Mouse (Mus musculus) myocyte (in vitro differentiated cells): ENCODE measurements around the gene Cct5. TPM values are rescaled to one million over a fixed set of nuclear protein-coding genes. Genes with fewer than 3 reads are reported as not detected.

Experiments used
- H3K27me3 ChIP-seq: one replicate; pipeline ENCODE4 v1.6.1; 2011; ENCODE audit not compliant: control insufficient read depth, insufficient read depth, insufficient read length
- H3K36me3 ChIP-seq: one replicate; pipeline ENCODE4 v1.6.1; 2011; ENCODE audit not compliant: control insufficient read depth, insufficient read depth
- H3K4me2 ChIP-seq: one replicate; pipeline ENCODE4 v1.6.1; 2011; ENCODE audit warnings: low read depth, control low read depth
- H3K4me3 ChIP-seq: one replicate; pipeline ENCODE4 v1.5.1; 2011; ENCODE audit warnings: mild to moderate bottlenecking, control low read depth, moderate library complexity
- H3K79me2 ChIP-seq: one replicate; pipeline ENCODE4 v1.6.1; 2011; ENCODE audit not compliant: control insufficient read depth, insufficient read depth
- H3ac ChIP-seq: one replicate; pipeline ENCODE4 v1.6.1; 2011; ENCODE audit not compliant: control insufficient read depth, insufficient read length
- CEBPB ChIP-seq: IDR thresholded peaks from 2 replicates; pipeline ENCODE4 v1.6.1; 2011; ENCODE audit warnings: mild to moderate bottlenecking, moderate library complexity; ENCODE audit not compliant: poor library complexity, insufficient read depth, severe bottlenecking
- E2F4 ChIP-seq: IDR thresholded peaks from one replicate; pipeline ENCODE4 v1.6.1; 2011; ENCODE audit warnings: mild to moderate bottlenecking, control low read depth, moderate library complexity; ENCODE audit not compliant: insufficient read depth
- MAX ChIP-seq: IDR thresholded peaks from one replicate; pipeline ENCODE4 v1.6.1; 2011; ENCODE audit warnings: low read depth, mild to moderate bottlenecking, control low read depth
- MYOD1 ChIP-seq, 3 experiments: IDR thresholded peaks; one replicate each; pipeline ENCODE4 v1.6.1; 2011; ENCODE audit warnings: control low read depth in 2 of 3, low read depth in 2 of 3, mild to moderate bottlenecking in 2 of 3, moderate library complexity in 1 of 3; ENCODE audit not compliant: insufficient read length in 2 of 3, control insufficient read depth in 1 of 3
- MYOG ChIP-seq, 3 experiments: IDR thresholded peaks; one replicate each; pipeline ENCODE4 v1.6.1; 2011; ENCODE audit warnings: control low read depth in 2 of 3, low read depth in 2 of 3, mild to moderate bottlenecking in 2 of 3; ENCODE audit not compliant: insufficient read length in 2 of 3, control insufficient read depth in 1 of 3, insufficient read depth in 1 of 3
- POLR2A ChIP-seq: IDR thresholded peaks from one replicate; pipeline ENCODE4 v1.6.1; 2011; ENCODE audit warnings: low read depth, mild to moderate bottlenecking, control low read depth, moderate library complexity; ENCODE audit not compliant: insufficient read length
- POLR2AphosphoS2 ChIP-seq: IDR thresholded peaks from one replicate; pipeline ENCODE4 v1.6.1; 2011; ENCODE audit warnings: low read depth, control low read depth; ENCODE audit not compliant: insufficient read length
- REST ChIP-seq: IDR thresholded peaks from one replicate; pipeline ENCODE4 v1.6.1; 2011; ENCODE audit warnings: mild to moderate bottlenecking, control low read depth, moderate library complexity; ENCODE audit not compliant: insufficient read depth, insufficient read length
- SRF ChIP-seq: IDR thresholded peaks from one replicate; pipeline ENCODE4 v1.6.1; 2011; ENCODE audit warnings: low read depth; ENCODE audit not compliant: control insufficient read depth, insufficient read length
- TCF12 ChIP-seq: IDR thresholded peaks from one replicate; pipeline ENCODE4 v1.6.1; 2011; ENCODE audit warnings: mild to moderate bottlenecking, control low read depth; ENCODE audit not compliant: poor library complexity, insufficient read depth, severe bottlenecking
- TCF3 ChIP-seq: IDR thresholded peaks from one replicate; pipeline ENCODE4 v1.6.1; 2011; ENCODE audit warnings: low read depth, control low read depth; ENCODE audit not compliant: insufficient read length
- USF1 ChIP-seq: IDR thresholded peaks from one replicate; pipeline ENCODE4 v1.6.1; 2011; ENCODE audit warnings: low read depth, mild to moderate bottlenecking, control low read depth, moderate library complexity
- polyA plus RNA-seq: library from polyadenylated mRNA; unstranded; fragments of >200 nt; fragmentation: generic; extraction: Trizol; gene quantifications from one replicate; pipeline ENCODE4 v1.2.1, GENCODE M21; 2012; ENCODE audit warnings: missing spikeins

Cct5 gene
- polyA plus RNA-seq, 1 experiment, result 521 TPM

DNA sequence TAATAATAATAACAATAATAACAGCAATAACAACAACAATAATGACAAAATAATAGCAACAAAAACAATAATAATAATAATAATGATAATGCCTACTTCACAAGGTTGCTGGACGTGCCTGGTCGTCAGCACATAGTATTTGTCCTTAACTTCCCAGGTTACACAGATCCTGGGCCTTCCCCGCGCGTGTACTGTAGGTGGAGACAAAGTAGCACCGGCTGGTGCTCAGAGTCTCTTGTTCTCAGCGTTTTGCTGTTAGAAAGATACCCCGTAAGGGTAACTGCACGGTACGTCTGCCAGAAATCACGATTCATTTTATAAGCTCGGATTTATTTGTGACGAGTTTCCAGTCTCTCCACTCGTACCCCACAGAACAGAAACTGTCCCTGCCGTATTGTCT is 822 bp upstream of the Cct5 start:
- TF ChIP-seq CEBPB, result no peak
- TF ChIP-seq SRF, result no peak
- no peak for TF ChIP-seq MAX
- TF ChIP-seq REST, result no peak
- TF ChIP-seq POLR2A, result no peak
- no peak for TF ChIP-seq USF1
- no peak for TF ChIP-seq MYOG (IDR thresholded peaks at IDR 0.05; ENCODE audit: control insufficient read depth in 1 of 3, insufficient read depth in 1 of 3, insufficient read length in 2 of 3, low read depth in 2 of 3)
- TF ChIP-seq POLR2AphosphoS2, result no peak
- no peak for TF ChIP-seq E2F4
- no peak for TF ChIP-seq MYOD1 (IDR thresholded peaks at IDR 0.05; ENCODE audit: control insufficient read depth in 1 of 3, insufficient read length in 2 of 3, low read depth in 2 of 3)
- no peak for TF ChIP-seq TCF3
- TF ChIP-seq TCF12, result no peak
- Histone ChIP-seq H3ac (peak overlapping the region; percentile 93), H3K27me3 (no peaks in the 10 kb centered on the region), H3K36me3 (peaks cover 7% of the 10 kb centered on the region), H3K4me2 (peak overlapping the region; percentile 91), H3K4me3 (peak overlapping the region; percentile 95), H3K79me2 (peaks cover 48% of the 10 kb centered on the region)

DNA sequence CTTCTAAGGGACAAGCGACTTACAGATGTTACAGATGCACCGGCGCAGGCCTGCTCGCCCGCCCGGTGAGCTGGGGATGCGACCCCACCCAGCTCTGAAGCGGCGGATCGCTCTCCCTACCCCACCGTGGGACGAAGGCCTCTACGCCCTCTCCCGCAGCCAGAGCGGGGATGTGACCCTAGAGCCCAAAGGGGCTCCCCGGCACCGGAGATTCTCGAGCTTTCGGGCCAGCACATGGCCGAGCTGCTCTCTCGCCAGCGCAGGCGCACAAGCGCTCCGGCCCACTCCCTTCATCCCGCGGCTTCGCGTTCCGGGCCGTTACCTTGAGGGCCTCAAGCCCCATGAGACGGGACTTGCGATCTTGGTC is 342 bp downstream of the Cct5 start:
- Histone ChIP-seq H3K79me2 (peaks cover 59% of the 10 kb centered on the region), H3ac (peak overlapping the region; percentile 93), H3K4me3 (peak overlapping the region; percentile 95), H3K4me2 (peak overlapping the region; percentile 97), H3K36me3 (peaks cover 19% of the 10 kb centered on the region), H3K27me3 (no peaks in the 10 kb centered on the region)
- TF ChIP-seq TCF3, result no peak
- no peak for TF ChIP-seq SRF
- no peak for TF ChIP-seq CEBPB
- no peak for TF ChIP-seq TCF12
- TF ChIP-seq MYOG (IDR thresholded peaks at IDR 0.05; ENCODE audit: control insufficient read depth in 1 of 3, insufficient read depth in 1 of 3, insufficient read length in 2 of 3, low read depth in 2 of 3), result peak in 1 of 3 experiments; percentile 1
- no peak for TF ChIP-seq POLR2A
- no peak for TF ChIP-seq E2F4
- TF ChIP-seq MAX, result no peak
- peak in 1 of 3 experiments; percentile 37 for TF ChIP-seq MYOD1 (IDR thresholded peaks at IDR 0.05; ENCODE audit: control insufficient read depth in 1 of 3, insufficient read length in 2 of 3, low read depth in 2 of 3)
- no peak for TF ChIP-seq POLR2AphosphoS2
- no peak for TF ChIP-seq USF1
- no peak for TF ChIP-seq REST

GRCm38 (mm10) chr15:31599834-31600233 is 1.8 kb downstream of the Cct5 start:
- H3K4me3 ChIP-seq, result peak overlapping the region; percentile 95

DNA sequence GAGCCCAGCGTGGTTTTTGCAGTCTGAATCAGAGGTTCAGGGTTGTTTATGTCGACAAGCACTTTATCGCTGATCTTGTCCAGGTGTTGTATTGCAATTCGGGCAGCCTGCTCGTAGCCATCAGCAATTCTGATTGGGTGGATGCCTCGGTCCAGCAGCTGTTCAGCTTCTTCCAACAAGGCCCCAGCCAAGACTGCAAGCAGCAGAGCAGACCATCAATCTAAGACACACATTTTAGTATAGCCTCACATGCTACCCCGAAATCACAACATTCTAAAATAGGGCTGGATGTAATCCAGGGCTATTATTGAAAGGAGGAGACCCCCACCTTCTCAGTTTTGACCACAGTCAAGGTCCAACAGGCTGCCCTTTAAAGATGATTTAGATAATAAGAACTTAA is 6.0 kb downstream of the Cct5 start:
- Histone ChIP-seq H3K79me2 (peaks cover 56% of the 10 kb centered on the region), H3ac (no peak overlapping the region), H3K36me3 (peaks cover 75% of the 10 kb centered on the region), H3K4me2 (no peak overlapping the region), H3K27me3 (no peaks in the 10 kb centered on the region), H3K4me3 (no peak overlapping the region)
- no peak for TF ChIP-seq POLR2AphosphoS2
- peak in 1 of 3 experiments; percentile 0 for TF ChIP-seq MYOD1 (IDR thresholded peaks at IDR 0.05; ENCODE audit: control insufficient read depth in 1 of 3, insufficient read length in 2 of 3, low read depth in 2 of 3)

More at GRCm38 (mm10) chr15:31599834-31600233, 1.8 kb downstream of the Cct5 start:
- Histone ChIP-seq H3K4me2 (peak overlapping the region; percentile 97), H3ac (no peak overlapping the region), H3K27me3 (no peaks in the 10 kb centered on the region), H3K79me2 (peaks cover 68% of the 10 kb centered on the region), H3K36me3 (peaks cover 33% of the 10 kb centered on the region)
- TF ChIP-seq TCF12 (no peak), CEBPB (no peak), POLR2AphosphoS2 (no peak), MYOG (IDR thresholded peaks at IDR 0.05; ENCODE audit: control insufficient read depth in 1 of 3, insufficient read depth in 1 of 3, insufficient read length in 2 of 3, low read depth in 2 of 3) (no peak), REST (no peak), MAX (no peak), TCF3 (no peak), POLR2A (no peak), USF1 (no peak), E2F4 (no peak), MYOD1 (IDR thresholded peaks at IDR 0.05; ENCODE audit: control insufficient read depth in 1 of 3, insufficient read length in 2 of 3, low read depth in 2 of 3) (no peak), SRF (no peak)

- Histone ChIP-seq H3K27me3 (no peaks in the 10 kb centered on the region), H3K79me2 (peaks cover 42% of the 10 kb centered on the region), H3K36me3 (peaks cover 89% of the 10 kb centered on the region), H3K4me3 (no peak overlapping the region), H3ac (no peak overlapping the region), H3K4me2 (no peak overlapping the region)
- TF ChIP-seq POLR2AphosphoS2, result peak; percentile 45
- no peak for TF ChIP-seq POLR2A
Measured at GRCm38 (mm10) chr15:31594260-31594659, 7.3 kb downstream of the Cct5 start.
